Mouse (Mus musculus) E14TG2a.4 (cell line): Measurements from ENCODE around the gene Ryr2.
A peak's percentile ranks its signal among the peaks of the same experiment; 100 is the strongest.

Experiments used
- CTCF ChIP-seq: conservative IDR thresholded peaks from 2 replicates; pipeline ENCODE4 v1.5.1; 2014; ENCODE audit warnings: low read length
- NANOG ChIP-seq: IDR thresholded peaks from 2 replicates; pipeline ENCODE4 v1.6.1; 2014; ENCODE audit warnings: borderline replicate concordance, low read length, mixed read lengths
- POU5F1 ChIP-seq: IDR thresholded peaks from 2 replicates; pipeline ENCODE4 v1.6.1; 2014; ENCODE audit warnings: low read length, borderline replicate concordance

- TF ChIP-seq CTCF (no peak), POU5F1 (no peak; the same call in 1 of the 2 replicates), NANOG (peak; percentile 79)
Observed at GRCm38 (mm10) chr13:11978997-11979396, 127.7 kb downstream of the Ryr2 start.
